Comparison of ENCODE assay signal across 8 mouse cellular contexts in the genomic region with DNA sequence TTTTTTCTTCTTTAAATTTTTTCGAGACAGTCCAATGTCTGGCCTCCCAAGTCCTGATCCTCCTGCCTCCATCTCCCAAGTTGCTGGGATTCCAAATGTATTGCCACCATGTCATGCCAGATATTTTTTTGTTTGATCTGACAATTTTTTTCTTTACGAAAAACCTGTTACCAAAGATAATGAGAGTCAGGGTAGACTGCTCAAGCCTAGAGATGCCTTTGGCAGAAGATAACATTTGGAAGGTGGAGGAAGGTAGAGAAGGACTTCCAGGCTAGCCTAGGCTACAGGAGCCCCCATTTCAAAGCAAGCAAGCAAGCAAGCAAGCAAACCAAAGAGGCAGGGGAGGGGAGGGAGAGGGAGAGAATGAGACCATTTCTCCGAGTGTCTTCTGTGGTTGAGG. TPM values are rescaled to one million over a fixed set of nuclear protein-coding genes. Genes with fewer than 3 reads are reported as not detected.
DNase-seq lines count a peak whose midpoint lies in the region; ATAC-seq and TF ChIP-seq lines count a peak whose summit lies in the region.

No protein-coding gene starts in this region.

- TF ChIP-seq CTCF in lung, postnatal 0 days (IDR thresholded peaks at IDR 0.05) = no peak

- no peak for DNase-seq in lung, postnatal 0 days (ENCODE audit: low spot score)
- DNase-seq in lung, postnatal 14 days = no peak
- no peak for DNase-seq in limb, embryonic 14.5 days (ENCODE audit: low spot score)
- DNase-seq in embryo, embryonic 10 days (ENCODE audit: low spot score) = no peak
- DNase-seq in adrenal gland, postnatal 4 days (ENCODE audit: low spot score in 2 of 2) = no peak
- DNase-seq in left cerebral cortex, adult 18-20 months (ENCODE audit: low spot score in 2 of 2) = no peak

- 30% methylated on average over 3 of the region's 3 CpGs for WGBS in lung, postnatal 0 days
- WGBS in embryonic facial prominence, embryonic 15.5 days = 26% methylated on average over 3 of the region's 3 CpGs
- WGBS in limb, embryonic 14.5 days = 46% methylated on average over 3 of the region's 3 CpGs
- WGBS in stomach, embryonic 15.5 days = 33% methylated on average over 3 of the region's 3 CpGs

- H3K4me2 ChIP-seq in lung, postnatal 0 days (replicated peaks; ENCODE audit: low read depth, low read length) = peak overlapping the region; percentile 60
- peak overlapping the region; percentile 48 for H3K4me2 ChIP-seq in embryonic facial prominence, embryonic 15.5 days (replicated peaks)
- peak overlapping the region; percentile 70 for H3K4me2 ChIP-seq in limb, embryonic 14.5 days (replicated peaks; ENCODE audit: low read depth, low read length, severe bottlenecking)
- peak overlapping the region; percentile 48 for H3K4me2 ChIP-seq in stomach, embryonic 15.5 days

- TF ChIP-seq POLR2A in limb, embryonic 14.5 days (IDR thresholded peaks at IDR 0.05; ENCODE audit: borderline replicate concordance, extremely low read depth, insufficient read depth, insufficient read length) = no peak

- no peaks in the 10 kb centered on the region for H3K36me3 ChIP-seq in lung, postnatal 0 days (ENCODE audit: insufficient read depth, low read length)
- H3K36me3 ChIP-seq in embryonic facial prominence, embryonic 15.5 days = no peaks in the 10 kb centered on the region
- 0 out of 2 replicates have a peak, but pooled peaks cover 6% of the 10 kb centered on the region for H3K36me3 ChIP-seq in limb, embryonic 14.5 days (ENCODE audit: control insufficient read depth, insufficient read depth, low read length)
- H3K36me3 ChIP-seq in stomach, embryonic 15.5 days = no peaks in the 10 kb centered on the region

- peak overlapping the region; percentile 71 for H3K4me3 ChIP-seq in lung, postnatal 0 days (ENCODE audit: low read depth, low read length)
- peak overlapping the region; percentile 62 for H3K4me3 ChIP-seq in embryonic facial prominence, embryonic 15.5 days (replicated peaks)
- peak overlapping the region; percentile 57 for H3K4me3 ChIP-seq in limb, embryonic 14.5 days (replicated peaks; ENCODE audit: low read length)
- peak overlapping the region; percentile 65 for H3K4me3 ChIP-seq in stomach, embryonic 15.5 days (replicated peaks)

- no peaks in the 10 kb centered on the region for H3K27me3 ChIP-seq in lung, postnatal 0 days (replicated peaks; ENCODE audit: insufficient read depth, low read length)
- H3K27me3 ChIP-seq in embryonic facial prominence, embryonic 15.5 days = no peaks in the 10 kb centered on the region
- H3K27me3 ChIP-seq in limb, embryonic 14.5 days (ENCODE audit: control insufficient read depth, insufficient read depth, low read length) = no peaks in the 10 kb centered on the region
- H3K27me3 ChIP-seq in stomach, embryonic 15.5 days (replicated peaks) = no peaks in the 10 kb centered on the region

- no peaks in the 10 kb centered on the region for H3K9me3 ChIP-seq in lung, postnatal 0 days (ENCODE audit: low read length)
- no peaks in the 10 kb centered on the region for H3K9me3 ChIP-seq in embryonic facial prominence, embryonic 15.5 days (replicated peaks)
- H3K9me3 ChIP-seq in limb, embryonic 14.5 days (ENCODE audit: control insufficient read depth, low read length) = no peaks in the 10 kb centered on the region
- no peaks in the 10 kb centered on the region for H3K9me3 ChIP-seq in stomach, embryonic 15.5 days

- peaks cover 5% of the 10 kb centered on the region for H3K4me1 ChIP-seq in lung, postnatal 0 days (ENCODE audit: insufficient read depth, low read depth, low read length)
- H3K4me1 ChIP-seq in embryonic facial prominence, embryonic 15.5 days = peaks cover 18% of the 10 kb centered on the region
- H3K4me1 ChIP-seq in limb, embryonic 14.5 days (ENCODE audit: control insufficient read depth, insufficient read depth, low read length) = peaks cover 12% of the 10 kb centered on the region
- H3K4me1 ChIP-seq in stomach, embryonic 15.5 days = peaks cover 11% of the 10 kb centered on the region; the same call in 1 of the 2 replicates

- no peak for TF ChIP-seq EP300 in lung, postnatal 0 days (IDR thresholded peaks at IDR 0.05)

- H3K27ac ChIP-seq in lung, postnatal 0 days (ENCODE audit: low read length) = peak overlapping the region; percentile 93; the same call in 1 of the 2 replicates
- no peak overlapping the region for H3K27ac ChIP-seq in embryonic facial prominence, embryonic 15.5 days (replicated peaks)
- no peak overlapping the region for H3K27ac ChIP-seq in limb, embryonic 14.5 days (replicated peaks; ENCODE audit: low read depth, low read length)
- no peak overlapping the region for H3K27ac ChIP-seq in stomach, embryonic 15.5 days

- no peak for ATAC-seq in lung, postnatal 0 days
- no peak for ATAC-seq in embryonic facial prominence, embryonic 15.5 days (ENCODE audit: insufficient number of reproducible peaks, low FRiP score, low TSS enrichment, low read depth)
- no peak for ATAC-seq in limb, embryonic 14.5 days (ENCODE audit: low FRiP score, low read depth)
- ATAC-seq in stomach, embryonic 15.5 days (ENCODE audit: insufficient read depth, low FRiP score, low read depth) = no peak

- peak overlapping the region; percentile 90 for H3K9ac ChIP-seq in lung, postnatal 0 days (replicated peaks; ENCODE audit: low read depth)
- peak overlapping the region; percentile 77; the same call in 1 of the 2 replicates for H3K9ac ChIP-seq in embryonic facial prominence, embryonic 15.5 days
- peak overlapping the region; percentile 82 for H3K9ac ChIP-seq in limb, embryonic 14.5 days (ENCODE audit: low read depth, low read length, severe bottlenecking)
- H3K9ac ChIP-seq in stomach, embryonic 15.5 days = peak overlapping the region; percentile 86; the same call in 1 of the 2 replicates

RNA-seq across cellular contexts. Expression of a gene that starts 0.9 kb away (rescaled TPM):
- 43.1 and 52.4 TPM in 2 replicates for polyA plus RNA-seq in lung, postnatal 0 days (2015; fragmentation: Nextera tagmentation; extraction: Ambion mirVana)
- 41.6 and 44.5 TPM in 2 replicates for polyA plus RNA-seq in embryonic facial prominence, embryonic 15.5 days (2015; fragmentation: Nextera tagmentation; extraction: Ambion mirVana)
- polyA plus RNA-seq in limb, embryonic 14.5 days (2012; rRNA removed) = 44.0 and 54.9 TPM in 2 replicates
- polyA plus RNA-seq in limb, embryonic 14.5 days (2014; fragmentation: Nextera tagmentation; extraction: Ambion mirVana) = 44.9 and 50.9 TPM in 2 replicates
- polyA plus RNA-seq in stomach, embryonic 15.5 days (2015; fragmentation: Nextera tagmentation; extraction: Ambion mirVana) = 38.7 and 43.2 TPM in 2 replicates
- 10 to 100 TPM; 91.9 to 92.1 TPM for total RNA-seq in adrenal gland, postnatal 4 days (2021)
- total RNA-seq in left cerebral cortex, adult 18-20 months (2021) = 100 to 1,000 TPM; 130 to 137 TPM

RNA-seq across cellular contexts. Expression of a gene that starts 7.0 kb away (rescaled TPM):
- 10.0 and 12.3 TPM in 2 replicates for polyA plus RNA-seq in lung, postnatal 0 days (2015; fragmentation: Nextera tagmentation; extraction: Ambion mirVana)
- polyA plus RNA-seq in embryonic facial prominence, embryonic 15.5 days (2015; fragmentation: Nextera tagmentation; extraction: Ambion mirVana) = 15.8 and 17.1 TPM in 2 replicates
- polyA plus RNA-seq in limb, embryonic 14.5 days (2012; rRNA removed) = 19.8 and 23.4 TPM in 2 replicates
- polyA plus RNA-seq in limb, embryonic 14.5 days (2014; fragmentation: Nextera tagmentation; extraction: Ambion mirVana) = 18.0 and 19.1 TPM in 2 replicates
- 14.0 and 14.5 TPM in 2 replicates for polyA plus RNA-seq in stomach, embryonic 15.5 days (2015; fragmentation: Nextera tagmentation; extraction: Ambion mirVana)
- 10 to 100 TPM; 20.6 to 22.9 TPM for total RNA-seq in adrenal gland, postnatal 4 days (2021)
- 10 to 100 TPM; 81.7 to 87.4 TPM for total RNA-seq in left cerebral cortex, adult 18-20 months (2021)

RNA-seq across cellular contexts. Expression of a gene that starts 48.0 kb away (rescaled TPM):
- 25.5 and 28.3 TPM in 2 replicates for polyA plus RNA-seq in lung, postnatal 0 days (2015; fragmentation: Nextera tagmentation; extraction: Ambion mirVana)
- 40.9 and 44.1 TPM in 2 replicates for polyA plus RNA-seq in embryonic facial prominence, embryonic 15.5 days (2015; fragmentation: Nextera tagmentation; extraction: Ambion mirVana)
- polyA plus RNA-seq in limb, embryonic 14.5 days (2012; rRNA removed) = 36.8 and 40.5 TPM in 2 replicates
- 52.2 and 53.6 TPM in 2 replicates for polyA plus RNA-seq in limb, embryonic 14.5 days (2014; fragmentation: Nextera tagmentation; extraction: Ambion mirVana)
- polyA plus RNA-seq in stomach, embryonic 15.5 days (2015; fragmentation: Nextera tagmentation; extraction: Ambion mirVana) = 41.7 and 44.5 TPM in 2 replicates
- 10 to 100 TPM; 46.7 to 47.9 TPM for total RNA-seq in adrenal gland, postnatal 4 days (2021)
- 10 to 100 TPM; 52.7 to 52.9 TPM for total RNA-seq in left cerebral cortex, adult 18-20 months (2021)
